Mouse (Mus musculus): Measurements from ENCODE around the gene Slc25a39. TPM values are rescaled to one million over a fixed set of nuclear protein-coding genes. Genes with fewer than 3 reads are reported as not detected.

Slc25a39 gene
- polyA plus RNA-seq, 1 experiment from 2014 or later = 283 TPM

GRCm38 (mm10) chr11:102438212-102439092 is 30.7 kb upstream of the Slc25a39 start:
- peaks cover 15% of the 10 kb centered on the region for H3K4me1 ChIP-seq (replicated peaks; ENCODE audit: control insufficient read depth, insufficient read depth, low read length)
- ATAC-seq (replicated peaks; ENCODE audit: low FRiP score) (peak; percentile 16), DNase-seq (ENCODE audit: low spot score) (peak; percentile 84)
- 16% methylated on average over 77 of the region's 77 CpGs for WGBS
- H3K9ac ChIP-seq (ENCODE audit: low read depth, low read length) = peak overlapping the region; percentile 50; the same call in 1 of the 2 replicates
- H3K27ac ChIP-seq (ENCODE audit: low read depth, low read length) = no peak overlapping the region
- peak overlapping the region; percentile 99 for H3K4me2 ChIP-seq
- H3K4me3 ChIP-seq (ENCODE audit: low read depth, low read length) = peak overlapping the region; percentile 58
- peaks cover 23% of the 10 kb centered on the region for H3K27me3 ChIP-seq (replicated peaks; ENCODE audit: control insufficient read depth, insufficient read depth, low read length)
- peaks cover 6% of the 10 kb centered on the region; the same call in 1 of the 2 replicates for H3K36me3 ChIP-seq (ENCODE audit: control insufficient read depth, insufficient read depth, low read length)
- no peaks in the 10 kb centered on the region for H3K9me3 ChIP-seq (ENCODE audit: control insufficient read depth, low read length)

GRCm38 (mm10) chr11:102437120-102438061 is 29.6 kb upstream of the Slc25a39 start:
- H3K9me3 ChIP-seq (ENCODE audit: control insufficient read depth, low read length) = no peaks in the 10 kb centered on the region
- peaks cover 23% of the 10 kb centered on the region for H3K27me3 ChIP-seq (replicated peaks; ENCODE audit: control insufficient read depth, insufficient read depth, low read length)
- peak overlapping the region; percentile 99 for H3K4me2 ChIP-seq
- WGBS = 17% methylated on average over 87 of the region's 87 CpGs
- peaks cover 6% of the 10 kb centered on the region; the same call in 1 of the 2 replicates for H3K36me3 ChIP-seq (ENCODE audit: control insufficient read depth, insufficient read depth, low read length)
- peak; percentile 62 for DNase-seq (ENCODE audit: low spot score)
- H3K4me1 ChIP-seq (replicated peaks; ENCODE audit: control insufficient read depth, insufficient read depth, low read length) = peaks cover 15% of the 10 kb centered on the region
- peak; percentile 20; the same call in 1 of the 2 replicates for ATAC-seq (replicated peaks; ENCODE audit: low FRiP score)
- H3K27ac ChIP-seq (ENCODE audit: low read depth, low read length) = no peak overlapping the region
- H3K4me3 ChIP-seq (ENCODE audit: low read depth, low read length) = peak overlapping the region; percentile 58
- H3K9ac ChIP-seq (ENCODE audit: low read depth, low read length) = peak overlapping the region; percentile 50

GRCm38 (mm10) chr11:102436471-102436790 is 28.7 kb upstream of the Slc25a39 start:
- H3K27ac ChIP-seq (ENCODE audit: low read depth, low read length) = no peak overlapping the region
- peaks cover 15% of the 10 kb centered on the region for H3K4me1 ChIP-seq (replicated peaks; ENCODE audit: control insufficient read depth, insufficient read depth, low read length)
- peaks cover 6% of the 10 kb centered on the region; the same call in 1 of the 2 replicates for H3K36me3 ChIP-seq (ENCODE audit: control insufficient read depth, insufficient read depth, low read length)
- no peak overlapping the region for H3K9ac ChIP-seq (ENCODE audit: low read depth, low read length)
- H3K9me3 ChIP-seq (ENCODE audit: control insufficient read depth, low read length) = no peaks in the 10 kb centered on the region
- WGBS = 81% methylated on average over 10 of the region's 10 CpGs
- H3K4me2 ChIP-seq = no peak overlapping the region
- H3K4me3 ChIP-seq (ENCODE audit: low read depth, low read length) = no peak overlapping the region
- no peak for ATAC-seq (replicated peaks; ENCODE audit: low FRiP score)
- peaks cover 23% of the 10 kb centered on the region for H3K27me3 ChIP-seq (replicated peaks; ENCODE audit: control insufficient read depth, insufficient read depth, low read length)
- DNase-seq (ENCODE audit: low spot score) = no peak

- Histone ChIP-seq H3K4me3 (ENCODE audit: low read depth, low read length) (no peak overlapping the region), H3K9me3 (ENCODE audit: control insufficient read depth, low read length) (no peaks in the 10 kb centered on the region), H3K9ac (ENCODE audit: low read depth, low read length) (no peak overlapping the region), H3K4me1 (replicated peaks; ENCODE audit: control insufficient read depth, insufficient read depth, low read length) (peaks cover 17% of the 10 kb centered on the region), H3K27me3 (replicated peaks; ENCODE audit: control insufficient read depth, insufficient read depth, low read length) (peaks cover 23% of the 10 kb centered on the region), H3K36me3 (ENCODE audit: control insufficient read depth, insufficient read depth, low read length) (peaks cover 6% of the 10 kb centered on the region; the same call in 1 of the 2 replicates), H3K4me2 (no peak overlapping the region), H3K27ac (ENCODE audit: low read depth, low read length) (no peak overlapping the region)
- DNase-seq (ENCODE audit: low spot score) (no peak), ATAC-seq (replicated peaks; ENCODE audit: low FRiP score) (no peak)
- 91% methylated on average over 18 of the region's 18 CpGs for WGBS
Observed at GRCm38 (mm10) chr11:102435754-102436470, 28.2 kb upstream of the Slc25a39 start.

GRCm38 (mm10) chr11:102434816-102435705 is 27.3 kb upstream of the Slc25a39 start:
- Histone ChIP-seq H3K27ac (ENCODE audit: low read depth, low read length) (no peak overlapping the region), H3K4me1 (replicated peaks; ENCODE audit: control insufficient read depth, insufficient read depth, low read length) (peaks cover 17% of the 10 kb centered on the region), H3K4me2 (no peak overlapping the region), H3K9me3 (ENCODE audit: control insufficient read depth, low read length) (no peaks in the 10 kb centered on the region), H3K4me3 (ENCODE audit: low read depth, low read length) (no peak overlapping the region), H3K27me3 (replicated peaks; ENCODE audit: control insufficient read depth, insufficient read depth, low read length) (peaks cover 23% of the 10 kb centered on the region), H3K36me3 (ENCODE audit: control insufficient read depth, insufficient read depth, low read length) (peaks cover 6% of the 10 kb centered on the region; the same call in 1 of the 2 replicates), H3K9ac (ENCODE audit: low read depth, low read length) (no peak overlapping the region)
- DNase-seq (ENCODE audit: low spot score) = no peak
- no peak for ATAC-seq (replicated peaks; ENCODE audit: low FRiP score)
- whole genome bisulfite sequencing = 88% methylated on average over 11 of the region's 11 CpGs

GRCm38 (mm10) chr11:102434406-102434805 is 26.7 kb upstream of the Slc25a39 start:
- ATAC-seq (replicated peaks; ENCODE audit: low FRiP score) = peak; percentile 36; the same call in 1 of the 2 replicates

GRCm38 (mm10) chr11:102433866-102434265 is 26.1 kb upstream of the Slc25a39 start:
- H3K9me3 ChIP-seq (ENCODE audit: control insufficient read depth, low read length) = no peaks in the 10 kb centered on the region
- no peak overlapping the region for H3K9ac ChIP-seq (ENCODE audit: low read depth, low read length)
- no peak overlapping the region for H3K4me3 ChIP-seq (ENCODE audit: low read depth, low read length)
- H3K27ac ChIP-seq (ENCODE audit: low read depth, low read length) = no peak overlapping the region
- peaks cover 12% of the 10 kb centered on the region for H3K27me3 ChIP-seq (replicated peaks; ENCODE audit: control insufficient read depth, insufficient read depth, low read length)
- no peak overlapping the region for H3K4me2 ChIP-seq
- peaks cover 25% of the 10 kb centered on the region for H3K4me1 ChIP-seq (replicated peaks; ENCODE audit: control insufficient read depth, insufficient read depth, low read length)
- WGBS = 92% methylated on average over 7 of the region's 7 CpGs
- no peak for ATAC-seq (replicated peaks; ENCODE audit: low FRiP score)
- H3K36me3 ChIP-seq (ENCODE audit: control insufficient read depth, insufficient read depth, low read length) = peaks cover 3% of the 10 kb centered on the region; the same call in 1 of the 2 replicates
- DNase-seq (ENCODE audit: low spot score) = no peak

More at GRCm38 (mm10) chr11:102434406-102434805, 26.7 kb upstream of the Slc25a39 start:
- WGBS = 11% methylated on average over 7 of the region's 7 CpGs
- DNase-seq (ENCODE audit: low spot score) = peak; percentile 84
- no peak overlapping the region for H3K27ac ChIP-seq (ENCODE audit: low read depth, low read length)
- no peak overlapping the region for H3K9ac ChIP-seq (ENCODE audit: low read depth, low read length)
- no peak overlapping the region for H3K4me2 ChIP-seq
- H3K36me3 ChIP-seq (ENCODE audit: control insufficient read depth, insufficient read depth, low read length) = peaks cover 6% of the 10 kb centered on the region; the same call in 1 of the 2 replicates
- H3K4me3 ChIP-seq (ENCODE audit: low read depth, low read length) = no peak overlapping the region
- H3K27me3 ChIP-seq (replicated peaks; ENCODE audit: control insufficient read depth, insufficient read depth, low read length) = peaks cover 16% of the 10 kb centered on the region
- H3K4me1 ChIP-seq (replicated peaks; ENCODE audit: control insufficient read depth, insufficient read depth, low read length) = peaks cover 23% of the 10 kb centered on the region
- no peaks in the 10 kb centered on the region for H3K9me3 ChIP-seq (ENCODE audit: control insufficient read depth, low read length)

All from liver, embryonic 11.5 days (tissue).